Mouse (Mus musculus) lung, postnatal 10 days (tissue): ENCODE measurements around the gene Poc1b.
"Not testable (repeated sequence)": the region's sequence is repeated elsewhere in the genome, so short reads cannot be mapped to it uniquely, and the experiment has no call there.

Experiments
- DNase-seq: peaks from one replicate; pipeline ENCODE4 v3.0.0; 2021

Poc1b gene

GRCm38 (mm10) chr10:99197607-99198305, 90.9 kb downstream of the Poc1b start:
- no peak for DNase-seq

- no peak for DNase-seq
Measured at GRCm38 (mm10) chr10:99198946-99199345, 92.1 kb downstream of the Poc1b start.

- DNase-seq: peak; percentile 50
Measured at GRCm38 (mm10) chr10:99200944-99201343, 94.1 kb downstream of the Poc1b start.

GRCm38 (mm10) chr10:99201786-99202185, 95.0 kb downstream of the Poc1b start:
- peak; percentile 19 for DNase-seq

- no peak for DNase-seq
Measured at GRCm38 (mm10) chr10:99202363-99202762, 95.5 kb downstream of the Poc1b start.

- no peak for DNase-seq
Measured at GRCm38 (mm10) chr10:99203163-99203562, 96.3 kb downstream of the Poc1b start.

GRCm38 (mm10) chr10:99203577-99204487, 97.0 kb downstream of the Poc1b start:
- peak; percentile 66 for DNase-seq

- DNase-seq: peak; percentile 66
Measured at GRCm38 (mm10) chr10:99204553-99204952, 97.7 kb downstream of the Poc1b start.

- DNase-seq: no peak
Measured at GRCm38 (mm10) chr10:99207121-99207520, 100.3 kb downstream of the Poc1b start.

- DNase-seq: no peak
Measured at GRCm38 (mm10) chr10:99209146-99209800, 102.4 kb downstream of the Poc1b start.

- no peak for DNase-seq
Measured at GRCm38 (mm10) chr10:99211021-99211420, 104.2 kb downstream of the Poc1b start.

GRCm38 (mm10) chr10:99211503-99212265, 104.8 kb downstream of the Poc1b start:
- DNase-seq: no peak

GRCm38 (mm10) chr10:99214421-99215299, 107.8 kb downstream of the Poc1b start:
- no peak for DNase-seq

- DNase-seq: not testable (repeated sequence)
Measured at GRCm38 (mm10) chr10:99216570-99216969, 109.7 kb downstream of the Poc1b start.

GRCm38 (mm10) chr10:99221540-99221939, 114.7 kb downstream of the Poc1b start:
- no peak for DNase-seq

GRCm38 (mm10) chr10:99222726-99223125, 115.9 kb downstream of the Poc1b start:
- no peak for DNase-seq

GRCm38 (mm10) chr10:99224218-99224617, 117.4 kb downstream of the Poc1b start:
- DNase-seq: peak; percentile 31

- DNase-seq: no peak
Measured at GRCm38 (mm10) chr10:99226782-99227181, 119.9 kb downstream of the Poc1b start.

- DNase-seq: peak; percentile 23
Measured at GRCm38 (mm10) chr10:99227968-99228864, 121.4 kb downstream of the Poc1b start.

GRCm38 (mm10) chr10:99229031-99229684, 122.3 kb downstream of the Poc1b start:
- peak; percentile 59 for DNase-seq
